Mouse (Mus musculus): Measurements from ENCODE around the gene Sec31a. TPM values are rescaled to one million over a fixed set of nuclear protein-coding genes. Genes with fewer than 3 reads are reported as not detected.

Gene Sec31a
- polyA plus RNA-seq, 1 experiment: 77.8 TPM

DNA sequence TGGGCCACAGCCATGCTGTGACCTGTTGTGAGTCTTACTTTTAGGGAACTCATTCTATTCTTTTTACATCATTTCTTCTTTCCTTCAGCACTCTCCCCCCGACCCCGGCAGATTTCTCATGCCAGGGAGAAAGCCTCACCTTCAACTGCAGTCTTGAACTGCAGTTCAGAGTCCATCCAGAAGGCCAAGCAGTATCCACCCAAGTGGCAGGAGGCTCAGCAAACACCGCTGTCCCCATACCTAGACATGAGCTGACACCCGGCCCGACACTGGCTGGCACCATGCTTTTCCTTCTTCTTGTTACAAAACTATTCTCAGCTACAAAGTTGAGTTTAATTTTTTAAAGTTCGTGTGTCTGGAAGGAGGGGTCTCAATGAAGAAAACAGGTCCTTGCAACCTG, 55.7 kb downstream of the Sec31a start:
- Histone ChIP-seq H3K9me3 (no peaks in the 10 kb centered on the region), H3K4me1 (peaks cover 42% of the 10 kb centered on the region), H3K27me3 (replicated peaks) (peaks cover 12% of the 10 kb centered on the region), H3K4me3 (replicated peaks) (no peak overlapping the region), H3K36me3 (replicated peaks; ENCODE audit: low read length) (peaks cover 52% of the 10 kb centered on the region)
- no peak for TF ChIP-seq GATA1 (IDR thresholded peaks at IDR 0.05; ENCODE audit: borderline replicate concordance, low read length)

DNA sequence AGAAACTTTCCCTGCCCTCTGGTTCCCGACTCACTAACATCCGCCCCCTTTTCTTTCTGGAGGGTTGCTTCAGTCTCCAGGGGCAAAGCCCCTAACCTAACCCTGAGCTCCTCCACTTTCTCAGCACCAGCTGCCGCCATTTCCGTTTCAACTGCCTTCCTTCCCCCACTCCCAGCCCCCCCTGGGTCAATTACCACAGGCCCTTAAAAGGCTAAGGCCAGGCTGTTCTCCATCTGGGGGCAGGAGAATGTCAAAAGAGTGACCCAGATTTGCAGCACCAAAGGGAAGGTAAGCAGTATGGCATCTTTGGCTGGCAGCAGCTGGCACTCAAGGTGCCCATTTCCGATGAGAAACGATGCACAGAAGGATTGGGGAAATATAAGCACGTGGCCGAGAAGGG, 57.7 kb downstream of the Sec31a start:
- Histone ChIP-seq H3K4me3 (replicated peaks) (no peak overlapping the region), H3K9me3 (no peaks in the 10 kb centered on the region), H3K27me3 (replicated peaks) (peaks cover 21% of the 10 kb centered on the region), H3K36me3 (replicated peaks; ENCODE audit: low read length) (peaks cover 32% of the 10 kb centered on the region), H3K4me1 (peaks cover 42% of the 10 kb centered on the region)
- TF ChIP-seq GATA1 (IDR thresholded peaks at IDR 0.05; ENCODE audit: borderline replicate concordance, low read length) (no peak), FLI1 (IDR thresholded peaks at IDR 0.05; ENCODE audit: low read length) (no peak)

DNA sequence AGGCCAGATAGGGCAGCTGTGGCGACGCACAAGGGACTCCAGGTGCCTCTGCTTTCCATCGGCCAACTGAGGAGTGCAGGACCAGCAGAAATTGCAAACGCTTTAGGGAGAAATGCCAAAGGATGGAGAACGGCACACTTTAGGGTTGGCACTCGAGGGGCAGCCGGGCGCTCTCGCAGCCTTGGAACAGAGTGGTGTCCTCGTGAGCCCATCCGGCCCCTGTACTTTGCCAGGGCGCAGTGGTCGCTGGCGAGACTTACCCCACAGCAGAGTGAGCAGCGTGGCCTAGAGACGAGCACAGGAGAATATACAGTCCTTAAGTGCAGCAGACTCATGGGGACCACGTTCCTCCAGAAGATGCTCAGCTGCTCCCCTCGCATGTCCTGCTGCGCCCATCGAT, 61.4 kb downstream of the Sec31a start:
- Histone ChIP-seq H3K4me1 (peaks cover 55% of the 10 kb centered on the region), H3K27me3 (replicated peaks) (peaks cover 30% of the 10 kb centered on the region), H3K4me3 (replicated peaks) (no peak overlapping the region), H3K36me3 (replicated peaks; ENCODE audit: low read length) (no peaks in the 10 kb centered on the region), H3K9me3 (peaks cover 7% of the 10 kb centered on the region; the same call in 1 of the 2 replicates)
- TF ChIP-seq GATA1 (IDR thresholded peaks at IDR 0.05; ENCODE audit: borderline replicate concordance, low read length) (no peak), FLI1 (IDR thresholded peaks at IDR 0.05; ENCODE audit: low read length) (no peak)

DNA sequence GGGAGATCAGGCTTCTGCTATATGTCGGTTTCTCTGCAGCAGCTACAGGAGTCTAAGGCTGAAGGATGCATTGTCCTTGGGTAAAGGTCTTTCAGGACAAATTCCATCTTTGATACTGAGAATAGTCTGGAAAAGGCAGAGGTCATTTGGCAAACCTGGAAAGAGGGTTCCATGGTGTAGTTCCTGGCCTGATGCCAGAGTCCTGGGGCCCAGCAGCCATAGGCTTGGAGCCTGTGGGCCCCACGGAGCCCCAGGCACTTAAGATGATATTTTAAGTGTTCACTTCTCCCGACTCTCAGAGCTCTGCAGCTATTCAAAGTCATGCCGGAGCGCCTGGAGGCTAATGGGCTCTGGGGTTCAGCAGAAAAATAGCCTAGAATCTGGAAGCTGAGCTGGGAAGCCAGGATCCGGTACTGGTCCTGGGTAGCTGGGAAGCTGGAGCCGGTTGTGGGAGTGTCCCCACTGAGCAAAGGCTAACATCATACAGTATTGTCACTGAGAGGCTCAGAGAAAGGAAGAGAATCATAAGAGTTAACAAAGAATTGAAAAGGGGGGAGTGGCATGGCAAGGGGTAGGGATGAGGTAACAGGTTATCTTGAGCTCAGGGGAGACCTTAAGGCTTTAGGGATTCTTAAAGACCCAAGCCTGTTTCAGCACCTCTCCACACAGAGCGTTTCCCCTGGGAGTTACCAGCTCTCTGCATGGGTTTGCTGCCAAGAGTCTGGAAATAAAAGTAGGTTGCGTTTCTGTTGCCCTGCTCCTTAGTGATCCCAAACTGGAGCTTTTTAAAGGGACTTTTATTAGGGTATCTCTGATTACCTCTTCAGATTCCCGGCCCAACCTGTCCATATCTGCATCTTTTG, 62.8 kb downstream of the Sec31a start:
- H3K36me3 ChIP-seq (replicated peaks; ENCODE audit: low read length): no peaks in the 10 kb centered on the region

DNA sequence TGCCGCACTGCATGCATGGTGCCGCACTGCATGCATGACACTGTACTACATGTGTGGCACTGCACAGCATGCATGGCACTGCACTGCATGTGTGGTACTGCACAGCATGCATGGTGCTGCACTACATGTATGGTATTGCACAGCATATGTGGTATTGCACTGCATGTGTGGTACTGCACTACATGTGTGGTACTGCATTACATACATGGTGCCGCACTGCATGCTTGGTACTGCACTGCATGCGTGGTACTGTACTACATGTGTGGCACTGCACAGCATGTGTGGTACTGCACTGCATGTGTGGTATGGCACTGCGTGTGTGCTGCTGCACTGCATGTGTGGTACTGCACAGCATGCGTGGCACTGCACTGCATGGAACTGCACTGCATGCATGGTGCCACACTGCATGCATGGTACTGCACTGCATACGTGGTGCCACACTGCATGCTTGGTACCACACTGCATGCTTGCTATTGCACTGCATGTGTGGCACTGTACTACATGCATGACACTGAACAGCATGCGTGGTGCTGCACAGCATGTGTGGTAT, 65.1 kb downstream of the Sec31a start:
- Histone ChIP-seq H3K27me3 (replicated peaks) (peaks cover 18% of the 10 kb centered on the region), H3K4me3 (replicated peaks) (peak overlapping the region; percentile 81), H3K4me1 (peaks cover 34% of the 10 kb centered on the region), H3K36me3 (replicated peaks; ENCODE audit: low read length) (no peaks in the 10 kb centered on the region), H3K9me3 (peaks cover 7% of the 10 kb centered on the region; the same call in 1 of the 2 replicates)
- peak; percentile 12; the same call in 1 of the 3 replicates for TF ChIP-seq GATA1 (IDR thresholded peaks at IDR 0.05; ENCODE audit: borderline replicate concordance, low read length)
- TF ChIP-seq FLI1 (IDR thresholded peaks at IDR 0.05; ENCODE audit: low read length): no peak

More for the DNA sequence above, 62.8 kb downstream of the Sec31a start:
- Histone ChIP-seq H3K4me1 (peaks cover 45% of the 10 kb centered on the region), H3K4me3 (replicated peaks) (no peak overlapping the region), H3K27me3 (replicated peaks) (peaks cover 25% of the 10 kb centered on the region), H3K9me3 (peaks cover 7% of the 10 kb centered on the region; the same call in 1 of the 2 replicates)
- no peak for TF ChIP-seq FLI1 (IDR thresholded peaks at IDR 0.05; ENCODE audit: low read length)
- no peak for TF ChIP-seq GATA1 (IDR thresholded peaks at IDR 0.05; ENCODE audit: borderline replicate concordance, low read length)

- H3K9me3 ChIP-seq: peaks cover 12% of the 10 kb centered on the region
- TF ChIP-seq FLI1 (IDR thresholded peaks at IDR 0.05; ENCODE audit: low read length) (no peak), GATA1 (IDR thresholded peaks at IDR 0.05; ENCODE audit: borderline replicate concordance, low read length) (no peak)
- no peaks in the 10 kb centered on the region for H3K36me3 ChIP-seq (replicated peaks; ENCODE audit: low read length)
- H3K27me3 ChIP-seq (replicated peaks): peaks cover 14% of the 10 kb centered on the region
- H3K4me1 ChIP-seq: peaks cover 35% of the 10 kb centered on the region
- no peak overlapping the region for H3K4me3 ChIP-seq (replicated peaks)
Measured at GRCm38 (mm10) chr5:100349287-100350215, 66.5 kb downstream of the Sec31a start.

DNA sequence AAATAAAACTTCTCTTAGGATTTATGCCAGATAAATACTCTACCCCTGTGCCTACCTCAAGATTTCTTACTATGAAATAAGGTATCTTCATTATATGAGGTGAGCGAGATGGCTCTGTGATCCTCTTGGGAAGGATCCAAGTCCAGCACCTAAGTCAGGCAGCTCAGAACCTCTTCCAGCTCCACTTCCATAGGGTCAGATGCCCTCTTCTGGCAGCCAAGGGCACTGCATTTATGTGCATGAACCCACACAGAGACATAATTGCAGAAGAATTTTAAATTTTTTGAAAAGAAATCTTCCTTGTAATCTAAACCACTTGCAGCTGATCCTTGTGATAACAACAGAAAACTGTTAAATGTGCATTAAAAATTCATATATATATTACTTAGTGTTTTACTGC, 70.9 kb downstream of the Sec31a start:
- Histone ChIP-seq H3K4me1 (peaks cover 11% of the 10 kb centered on the region), H3K9me3 (peaks cover 5% of the 10 kb centered on the region; the same call in 1 of the 2 replicates)
- TF ChIP-seq FLI1 (IDR thresholded peaks at IDR 0.05; ENCODE audit: low read length): no peak
- TF ChIP-seq GATA1 (IDR thresholded peaks at IDR 0.05; ENCODE audit: borderline replicate concordance, low read length): no peak

DNA sequence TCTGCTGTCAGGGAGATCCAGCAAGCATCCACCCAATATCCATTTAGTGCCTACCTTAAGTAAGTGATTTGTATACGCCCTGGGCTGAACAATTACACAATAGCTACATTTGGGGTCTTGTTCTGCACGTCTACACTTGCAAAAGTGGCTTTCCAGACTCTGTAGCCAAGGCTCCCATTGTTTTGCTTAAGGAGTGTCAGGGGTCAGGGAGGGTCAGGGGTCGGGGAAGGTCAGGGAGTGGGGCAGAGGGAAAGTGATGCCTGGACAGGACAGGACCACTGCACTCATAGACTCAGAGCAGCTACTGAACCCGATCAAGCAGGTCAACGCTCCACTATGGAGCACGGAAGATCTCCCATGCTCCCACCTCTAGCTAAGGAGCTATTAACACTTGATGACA, 72.9 kb downstream of the Sec31a start:
- Histone ChIP-seq H3K36me3 (replicated peaks; ENCODE audit: low read length) (no peaks in the 10 kb centered on the region), H3K4me1 (peaks cover 9% of the 10 kb centered on the region), H3K4me3 (replicated peaks) (no peak overlapping the region), H3K27me3 (replicated peaks) (peaks cover 21% of the 10 kb centered on the region), H3K9me3 (peaks cover 5% of the 10 kb centered on the region; the same call in 1 of the 2 replicates)
- TF ChIP-seq GATA1 (IDR thresholded peaks at IDR 0.05; ENCODE audit: borderline replicate concordance, low read length) (no peak), FLI1 (IDR thresholded peaks at IDR 0.05; ENCODE audit: low read length) (no peak)

More for the DNA sequence above, 70.9 kb downstream of the Sec31a start:
- Histone ChIP-seq H3K36me3 (replicated peaks; ENCODE audit: low read length) (no peaks in the 10 kb centered on the region), H3K4me3 (replicated peaks) (no peak overlapping the region), H3K27me3 (replicated peaks) (peaks cover 18% of the 10 kb centered on the region)

DNA sequence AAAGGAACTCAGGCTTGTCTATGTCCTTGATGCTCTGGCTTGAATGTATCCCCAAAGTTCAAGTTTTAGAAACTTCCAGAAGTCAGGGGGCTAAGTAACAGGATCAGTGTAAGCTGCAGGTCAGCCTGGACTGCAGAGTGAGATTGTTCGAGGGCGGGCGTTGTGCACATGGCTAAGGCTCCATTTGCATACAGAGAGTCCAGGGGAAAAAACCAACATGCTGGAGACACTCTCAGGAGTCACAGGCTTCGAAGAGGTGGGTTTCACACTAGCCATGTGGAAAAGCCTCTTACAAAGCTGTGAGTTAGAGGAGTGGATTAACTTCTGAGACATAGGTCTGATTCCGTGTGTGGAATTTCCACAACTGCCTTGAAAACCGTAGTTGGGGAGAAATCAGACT, 73.6 kb downstream of the Sec31a start:
- Histone ChIP-seq H3K36me3 (replicated peaks; ENCODE audit: low read length) (no peaks in the 10 kb centered on the region), H3K9me3 (peaks cover 5% of the 10 kb centered on the region; the same call in 1 of the 2 replicates), H3K27me3 (replicated peaks) (peaks cover 21% of the 10 kb centered on the region), H3K4me3 (replicated peaks) (no peak overlapping the region), H3K4me1 (peaks cover 13% of the 10 kb centered on the region)
- TF ChIP-seq GATA1 (IDR thresholded peaks at IDR 0.05; ENCODE audit: borderline replicate concordance, low read length): no peak
- no peak for TF ChIP-seq FLI1 (IDR thresholded peaks at IDR 0.05; ENCODE audit: low read length)
